Mouse (Mus musculus): Measurements from ENCODE around the gene Camsap3. TPM values are rescaled to one million over a fixed set of nuclear protein-coding genes. Genes with fewer than 3 reads are reported as not detected.

Gene Camsap3
- polyA plus RNA-seq, 1 experiment = 33.1 TPM

- Histone ChIP-seq H3K4me3 (replicated peaks; ENCODE audit: extremely low read depth, low read depth, low read length) (no peak overlapping the region), H3K4me1 (ENCODE audit: control insufficient read depth, insufficient read depth, low read length) (no peaks in the 10 kb centered on the region)
- TF ChIP-seq POLR2A (IDR thresholded peaks at IDR 0.05; ENCODE audit: borderline replicate concordance, extremely low read depth, low read depth, low read length) (no peak), CTCF (IDR thresholded peaks at IDR 0.05; ENCODE audit: insufficient read depth, low read length) (no peak)
- 55% methylated on average over 2 of the region's 2 CpGs for WGBS
- no peak for DNase-seq
Observed at GRCm38 (mm10) chr8:3648268-3648667, 61.2 kb downstream of the Camsap3 start.

- 29% methylated on average over 1 of the region's 1 CpGs for WGBS
- H3K4me3 ChIP-seq (replicated peaks; ENCODE audit: extremely low read depth, low read depth, low read length) = no peak overlapping the region
- no peak for DNase-seq
- TF ChIP-seq POLR2A (IDR thresholded peaks at IDR 0.05; ENCODE audit: borderline replicate concordance, extremely low read depth, low read depth, low read length) (no peak), CTCF (IDR thresholded peaks at IDR 0.05; ENCODE audit: insufficient read depth, low read length) (no peak)
- H3K4me1 ChIP-seq (ENCODE audit: control insufficient read depth, insufficient read depth, low read length) = no peaks in the 10 kb centered on the region
Observed at GRCm38 (mm10) chr8:3648990-3649389, 61.9 kb downstream of the Camsap3 start.

- 56% methylated on average over 3 of the region's 3 CpGs for WGBS
- no peak for TF ChIP-seq CTCF (IDR thresholded peaks at IDR 0.05; ENCODE audit: insufficient read depth, low read length)
- Histone ChIP-seq H3K4me3 (replicated peaks; ENCODE audit: extremely low read depth, low read depth, low read length) (no peak overlapping the region), H3K4me1 (ENCODE audit: control insufficient read depth, insufficient read depth, low read length) (no peaks in the 10 kb centered on the region)
- no peak for DNase-seq
Observed at GRCm38 (mm10) chr8:3652845-3653244, 65.8 kb downstream of the Camsap3 start.

- WGBS = 64% methylated on average over 11 of the region's 11 CpGs
Observed at GRCm38 (mm10) chr8:3654726-3655508, 67.8 kb downstream of the Camsap3 start.

GRCm38 (mm10) chr8:3655526-3655925, 68.4 kb downstream of the Camsap3 start, which contains the start of gene Retn:
TSS of gene Retn (plus strand) at chr8:3655770.
- 67% methylated on average over 3 of the region's 3 CpGs for WGBS
- DNase-seq = no peak
- H3K4me1 ChIP-seq (ENCODE audit: control insufficient read depth, insufficient read depth, low read length) = no peaks in the 10 kb centered on the region
- no peak for TF ChIP-seq CTCF (IDR thresholded peaks at IDR 0.05; ENCODE audit: insufficient read depth, low read length)
- no peak for TF ChIP-seq POLR2A (IDR thresholded peaks at IDR 0.05; ENCODE audit: borderline replicate concordance, extremely low read depth, low read depth, low read length)
- no peak within 1 kb of the TSS for H3K4me3 ChIP-seq (replicated peaks; ENCODE audit: extremely low read depth, low read depth, low read length)

More at GRCm38 (mm10) chr8:3654726-3655508, 67.8 kb downstream of the Camsap3 start:
- no peak overlapping the region for H3K4me3 ChIP-seq (replicated peaks; ENCODE audit: extremely low read depth, low read depth, low read length)
- no peak for DNase-seq
- TF ChIP-seq CTCF (IDR thresholded peaks at IDR 0.05; ENCODE audit: insufficient read depth, low read length) (no peak), POLR2A (IDR thresholded peaks at IDR 0.05; ENCODE audit: borderline replicate concordance, extremely low read depth, low read depth, low read length) (no peak)
- no peaks in the 10 kb centered on the region for H3K4me1 ChIP-seq (ENCODE audit: control insufficient read depth, insufficient read depth, low read length)

GRCm38 (mm10) chr8:3656725-3657381, 69.8 kb downstream of the Camsap3 start:
- TF ChIP-seq CTCF (IDR thresholded peaks at IDR 0.05; ENCODE audit: insufficient read depth, low read length) (no peak), POLR2A (IDR thresholded peaks at IDR 0.05; ENCODE audit: borderline replicate concordance, extremely low read depth, low read depth, low read length) (no peak)
- WGBS = 25% methylated on average over 7 of the region's 7 CpGs
- Histone ChIP-seq H3K4me3 (replicated peaks; ENCODE audit: extremely low read depth, low read depth, low read length) (no peak overlapping the region), H3K4me1 (ENCODE audit: control insufficient read depth, insufficient read depth, low read length) (no peaks in the 10 kb centered on the region)
- DNase-seq = no peak

Other genes with a start within 250 kb of the Camsap3 start
- 1.6 and 3.1 TPM in 2 replicates for gene A430078G23Rik, start 233.9 kb upstream of the Camsap3 start, polyA plus RNA-seq (2012; rRNA removed)
- 68.7 and 87.9 TPM in 2 replicates for gene Arhgef18, start 194.3 kb upstream of the Camsap3 start, polyA plus RNA-seq (2012; rRNA removed)
- 7.6 and 7.7 TPM in 2 replicates for gene Pex11g, start 119.6 kb upstream of the Camsap3 start, polyA plus RNA-seq (2012; rRNA removed)
- 0.14 and 0.24 TPM in 2 replicates for gene Tex45, start 116.4 kb upstream of the Camsap3 start, polyA plus RNA-seq (2012; rRNA removed)
- gene Zfp358, start 94.2 kb upstream of the Camsap3 start, polyA plus RNA-seq (2012; rRNA removed) = 78.5 TPM in 2 replicates
- gene Mcoln1, start 86.8 kb upstream of the Camsap3 start, polyA plus RNA-seq (2012; rRNA removed) = 286 and 410 TPM in 2 replicates
- 75.7 and 88.1 TPM in 2 replicates for gene Pnpla6, start 71.9 kb upstream of the Camsap3 start, polyA plus RNA-seq (2012; rRNA removed)
- gene C330021F23Rik, start 19.3 kb upstream of the Camsap3 start, polyA plus RNA-seq (2012; rRNA removed) = 0.88 TPM in 1 of 2 replicates, not detected in the other
- 59.0 and 66.6 TPM in 2 replicates for gene Xab2, start 34.0 kb downstream of the Camsap3 start, polyA plus RNA-seq (2012; rRNA removed)
- 3.7 and 10.0 TPM in 2 replicates for gene Pet100, start 34.3 kb downstream of the Camsap3 start, polyA plus RNA-seq (2012; rRNA removed)
- not detected in 2 replicates for gene Pcp2, start 38.3 kb downstream of the Camsap3 start, polyA plus RNA-seq (2012; rRNA removed)
- gene Stxbp2, start 43.7 kb downstream of the Camsap3 start, polyA plus RNA-seq (2012; rRNA removed) = 115 and 153 TPM in 2 replicates
- gene Retn, start 68.5 kb downstream of the Camsap3 start, polyA plus RNA-seq (2012; rRNA removed) = 6.2 and 10.8 TPM in 2 replicates
- 8.2 and 10.0 TPM in 2 replicates for gene Mcemp1, start 78.5 kb downstream of the Camsap3 start, polyA plus RNA-seq (2012; rRNA removed)
- gene Fcor, start 85.1 kb downstream of the Camsap3 start, polyA plus RNA-seq (2012; rRNA removed) = 6.5 and 17.4 TPM in 2 replicates
- 28.5 and 28.7 TPM in 2 replicates for gene Trappc5, start 89.0 kb downstream of the Camsap3 start, polyA plus RNA-seq (2012; rRNA removed)
- 2.7 and 12.5 TPM in 2 replicates for gene Fcer2a, start 106.9 kb downstream of the Camsap3 start, polyA plus RNA-seq (2012; rRNA removed)
- gene Clec4g, start 133.4 kb downstream of the Camsap3 start, polyA plus RNA-seq (2012; rRNA removed) = 0.55 and 1.1 TPM in 2 replicates
- 0.55 and 6.1 TPM in 2 replicates for gene Cd209a, start 161.7 kb downstream of the Camsap3 start, polyA plus RNA-seq (2012; rRNA removed)